Mouse (Mus musculus): ENCODE measurements around the gene Dclre1b. TPM values are rescaled to one million over a fixed set of nuclear protein-coding genes. Genes with fewer than 3 reads are reported as not detected.
"Not testable (repeated sequence)": the region's sequence is repeated elsewhere in the genome, so short reads cannot be mapped to it uniquely, and the experiment has no call there.

The Dclre1b gene
- polyA plus RNA-seq (2012; rRNA removed), result 7.1 and 12.0 TPM in 2 replicates

DNA sequence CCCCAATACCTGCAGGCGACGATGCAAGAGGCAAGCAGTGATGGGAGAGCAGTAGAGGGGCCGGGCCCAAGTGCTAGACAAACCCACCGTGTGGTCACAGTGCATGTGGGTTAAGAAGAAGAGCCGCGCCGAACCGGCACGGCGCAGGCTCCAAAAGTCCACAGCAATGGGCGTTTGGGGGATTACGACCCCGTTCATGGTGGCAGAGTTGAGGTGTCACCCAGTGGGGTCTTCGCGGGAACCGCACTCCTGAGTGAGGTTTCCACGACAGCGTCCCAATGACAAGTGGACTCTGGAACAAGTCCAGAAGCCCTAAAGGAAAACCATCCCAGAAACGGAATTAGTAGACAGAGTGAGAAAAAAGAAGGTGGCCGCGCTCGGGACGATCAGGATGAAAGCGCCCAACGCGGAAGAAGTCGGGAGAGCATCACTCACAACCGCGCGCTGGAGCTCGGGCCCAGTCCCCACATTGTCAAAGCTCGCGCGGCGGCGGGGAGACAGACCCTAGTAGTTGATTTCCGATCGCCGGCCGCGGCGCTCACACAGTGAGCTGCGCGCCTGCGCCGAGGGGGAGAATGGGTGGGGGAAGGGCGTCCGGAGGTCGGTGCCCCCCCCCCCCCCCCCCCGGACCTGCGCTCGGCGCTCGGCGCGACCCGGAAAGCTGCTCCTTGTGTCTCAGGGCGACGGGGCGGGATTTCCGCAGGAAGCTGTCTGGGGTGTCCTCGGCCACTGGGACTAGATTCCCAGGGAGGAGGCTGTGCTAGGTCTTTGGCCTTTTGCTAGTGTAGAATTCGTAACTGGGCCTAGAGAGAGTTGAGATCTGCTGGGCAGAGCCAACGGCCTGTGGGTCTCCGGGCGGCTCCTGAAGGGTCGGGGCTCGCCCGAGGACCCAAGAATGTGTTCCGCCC lies at the start of gene Dclre1b, which contains the start of the genes Ap4b1 and Gm43064:
Dclre1b (minus strand) TSS at position 554 of the 908 bp plus-strand sequence.
Ap4b1 (plus strand) TSS at position 630 of the 908 bp plus-strand sequence.
Gm43064 (plus strand) TSS at position 683 of the 908 bp plus-strand sequence.
- WGBS, result under 1% methylated on average over 62 of the region's 70 CpGs
- DNase-seq (ENCODE audit: low read depth, low spot score), result peak; percentile 76

GRCm38 (mm10) chr3:103857977-103858563 lies 48.8 kb upstream of the Dclre1b start:
- 92% methylated on average over 6 of the region's 6 CpGs for WGBS
- DNase-seq (ENCODE audit: low read depth, low spot score), result no peak

DNA sequence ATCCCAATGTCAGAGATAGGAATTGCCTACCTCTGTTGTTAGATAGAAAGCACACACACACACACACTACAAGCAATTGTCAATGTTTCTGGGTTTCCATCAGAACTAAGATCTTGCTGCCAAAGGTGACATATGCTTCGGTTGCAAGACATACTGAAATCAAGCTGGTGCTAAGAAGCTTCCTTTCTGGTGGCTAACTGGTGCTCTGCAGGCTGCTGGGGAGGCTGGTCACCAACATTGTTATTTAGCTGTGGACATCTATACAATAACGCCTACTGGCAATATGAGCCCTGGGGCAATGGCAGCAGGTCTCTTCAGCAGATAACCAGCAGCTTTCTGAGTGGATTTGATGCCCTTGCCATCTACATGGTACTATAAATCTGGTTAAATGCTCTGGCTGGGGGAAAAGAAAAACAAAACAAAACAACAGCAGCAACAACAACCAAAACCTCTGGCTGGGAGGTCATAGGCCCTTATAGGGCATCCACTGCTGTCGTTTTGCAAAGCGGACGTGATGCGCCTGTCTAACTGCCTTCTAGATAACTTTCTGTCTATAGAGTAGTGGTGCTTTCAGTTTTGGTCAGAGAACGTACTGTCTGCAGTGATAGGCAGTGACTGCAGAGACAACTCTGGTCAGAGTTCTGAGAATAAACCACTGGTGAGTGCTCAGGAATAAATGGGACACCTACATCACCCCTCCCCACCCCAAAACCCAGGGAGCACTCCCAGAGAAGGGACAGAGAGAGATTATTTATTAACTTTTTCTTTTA lies 48.0 kb upstream of the Dclre1b start:
- WGBS, result 83% methylated on average over 7 of the region's 7 CpGs
- DNase-seq (ENCODE audit: low read depth, low spot score), result no peak

- WGBS, result 70% methylated on average over 8 of the region's 8 CpGs
Measured at GRCm38 (mm10) chr3:103853804-103854203, 44.6 kb upstream of the Dclre1b start.

GRCm38 (mm10) chr3:103852565-103853299 lies 43.5 kb upstream of the Dclre1b start:
- no peak for DNase-seq (ENCODE audit: low read depth, low spot score)
- 43% methylated on average over 3 of the region's 3 CpGs for WGBS

More at GRCm38 (mm10) chr3:103853804-103854203, 44.6 kb upstream of the Dclre1b start:
- DNase-seq (ENCODE audit: low read depth, low spot score), result no peak

DNA sequence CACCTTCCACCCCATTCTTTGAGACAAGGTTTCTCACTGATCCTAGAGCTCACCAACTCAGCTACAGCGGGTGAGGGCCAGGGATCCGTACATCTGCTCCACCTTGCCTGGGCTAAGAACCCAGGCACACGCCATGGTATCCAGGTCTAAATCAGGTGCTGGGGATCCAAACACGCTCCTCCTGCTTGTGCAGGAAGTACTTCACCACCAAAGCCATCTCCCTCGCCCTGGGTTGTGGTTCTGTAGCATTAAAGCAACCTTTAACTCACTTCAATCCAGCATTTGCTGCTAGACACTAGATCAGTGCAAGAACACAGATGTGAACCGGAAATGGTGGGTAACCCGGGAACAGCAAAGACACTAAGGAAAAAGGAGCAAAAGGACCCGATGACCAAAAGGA lies 42.6 kb upstream of the Dclre1b start:
- no peak for DNase-seq (ENCODE audit: low read depth, low spot score)
- WGBS, result 79% methylated on average over 8 of the region's 8 CpGs

GRCm38 (mm10) chr3:103851481-103851880 lies 42.2 kb upstream of the Dclre1b start:
- 87% methylated on average over 6 of the region's 6 CpGs for WGBS
- no peak for DNase-seq (ENCODE audit: low read depth, low spot score)

GRCm38 (mm10) chr3:103850644-103851363 lies 41.6 kb upstream of the Dclre1b start:
- DNase-seq (ENCODE audit: low read depth, low spot score), result no peak
- WGBS, result 63% methylated on average over 9 of the region's 9 CpGs

DNA sequence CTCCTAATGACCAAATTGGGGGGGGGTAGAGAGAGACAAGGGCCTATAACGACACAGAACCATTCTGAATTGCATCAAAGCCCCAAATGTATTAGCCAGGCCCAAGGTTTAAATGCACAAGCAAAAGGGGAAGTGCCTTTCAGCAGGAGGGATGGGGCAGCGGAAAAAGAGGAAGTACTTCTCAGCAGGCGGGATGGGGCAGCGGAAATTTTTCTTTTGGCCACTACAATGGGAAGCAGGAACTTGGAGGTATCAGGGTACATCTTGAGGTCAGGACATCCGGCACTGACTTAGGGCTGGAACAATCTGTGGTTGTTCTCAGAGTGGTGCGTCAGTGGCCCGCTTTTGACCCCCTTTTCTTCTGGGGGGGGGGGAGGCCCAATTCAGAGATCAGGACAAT lies 31.7 kb upstream of the Dclre1b start:
- DNase-seq (ENCODE audit: low read depth, low spot score), result not testable (repeated sequence)
- WGBS, result 92% methylated on average over 7 of the region's 7 CpGs

GRCm38 (mm10) chr3:103840195-103840594 lies 31.0 kb upstream of the Dclre1b start:
- 81% methylated on average over 3 of the region's 3 CpGs for WGBS
- DNase-seq (ENCODE audit: low read depth, low spot score), result not testable (repeated sequence)

DNA sequence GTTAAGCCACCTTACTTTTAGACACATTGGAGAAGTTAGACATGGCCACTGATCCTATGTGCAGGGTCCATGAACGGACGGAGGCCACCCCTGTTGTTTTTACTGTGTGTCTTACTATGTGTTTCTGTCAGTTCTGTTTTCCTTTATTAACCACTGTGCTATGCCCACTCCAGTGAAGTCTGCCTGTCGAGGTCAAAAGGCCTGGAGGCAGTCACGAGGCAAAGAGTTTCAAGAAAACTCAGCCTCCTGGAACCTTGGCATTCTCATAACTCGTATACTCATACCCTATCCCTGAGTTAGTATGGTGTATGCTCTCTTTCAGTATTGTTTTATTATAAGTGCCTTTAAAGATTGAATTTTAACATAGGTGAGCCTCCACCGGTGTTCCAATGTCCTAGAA lies 30.5 kb upstream of the Dclre1b start:
- no peak for DNase-seq (ENCODE audit: low read depth, low spot score)
- 90% methylated on average over 6 of the region's 6 CpGs for WGBS

GRCm38 (mm10) chr3:103836453-103836852 lies 27.2 kb upstream of the Dclre1b start:
- 88% methylated on average over 5 of the region's 5 CpGs for WGBS

DNA sequence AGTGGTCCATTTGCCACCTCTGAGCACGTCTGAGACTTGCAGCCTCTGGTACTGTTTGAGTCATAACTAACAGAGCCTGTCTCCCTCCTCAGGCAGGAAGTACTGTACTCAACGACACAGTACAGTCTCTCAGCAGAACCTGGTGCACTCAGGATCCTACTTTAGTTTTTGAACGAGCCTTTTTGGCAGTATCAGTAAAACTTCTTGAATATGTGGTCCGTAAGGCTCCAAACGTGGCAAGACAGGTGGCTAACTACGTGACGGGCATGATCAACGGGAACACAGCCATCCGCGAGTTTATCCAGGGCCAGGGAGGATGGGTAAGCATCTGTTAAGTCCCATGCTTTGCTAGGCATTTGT lies 26.7 kb upstream of the Dclre1b start:
- 72% methylated on average over 10 of the region's 10 CpGs for WGBS
- DNase-seq (ENCODE audit: low read depth, low spot score), result no peak

More at GRCm38 (mm10) chr3:103836453-103836852, 27.2 kb upstream of the Dclre1b start:
- DNase-seq (ENCODE audit: low read depth, low spot score), result no peak

- WGBS, result 75% methylated on average over 6 of the region's 6 CpGs
- DNase-seq (ENCODE audit: low read depth, low spot score), result no peak
Measured at GRCm38 (mm10) chr3:103835272-103835950, 26.2 kb upstream of the Dclre1b start.

GRCm38 (mm10) chr3:103834001-103834400 lies 24.8 kb upstream of the Dclre1b start:
- WGBS, result 66% methylated on average over 2 of the region's 2 CpGs
- DNase-seq (ENCODE audit: low read depth, low spot score), result no peak

DNA sequence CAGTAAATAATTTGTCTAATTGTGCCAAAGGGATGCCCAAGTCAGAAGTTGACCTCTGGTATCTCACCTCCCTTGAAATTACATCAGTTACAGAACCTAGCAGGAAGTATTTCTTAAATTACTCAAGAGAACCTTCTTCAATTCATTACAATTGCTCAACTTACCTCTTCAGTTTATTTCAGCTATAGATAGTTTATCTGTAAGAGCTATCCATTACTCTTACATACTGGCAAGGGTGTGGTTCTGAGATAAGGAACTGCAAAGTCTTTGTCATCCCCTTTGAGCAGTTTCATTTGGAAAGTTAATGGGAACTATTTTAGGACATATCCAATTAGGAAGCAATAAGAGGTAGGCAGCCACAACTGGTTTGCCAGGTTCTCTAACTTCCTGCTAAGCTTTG lies 23.2 kb upstream of the Dclre1b start, which contains the start of gene Bcl2l15:
Bcl2l15 (plus strand) TSS at position 176 of the 400 bp plus-strand sequence.
- DNase-seq (ENCODE audit: low read depth, low spot score), result no peak

DNA sequence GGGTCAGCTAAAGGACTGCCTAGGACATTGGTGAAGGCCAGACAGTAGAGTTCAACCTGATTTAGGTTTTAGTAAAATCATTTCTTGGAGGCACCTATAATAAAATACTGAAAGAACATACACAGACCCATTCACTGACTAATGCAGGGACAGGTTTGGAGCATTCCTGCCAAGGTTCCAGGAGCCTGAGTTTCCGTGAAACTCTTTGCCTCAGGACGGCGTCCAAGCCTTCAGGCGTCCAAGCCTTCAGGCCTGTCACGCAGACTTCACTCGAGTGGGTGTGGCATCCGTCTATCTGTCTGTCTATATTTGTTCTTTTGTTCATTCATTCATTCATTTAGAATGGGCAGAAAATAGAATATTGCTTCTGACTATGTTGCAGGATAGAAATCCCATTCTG lies 21.9 kb upstream of the Dclre1b start:
- no peak for DNase-seq (ENCODE audit: low read depth, low spot score)
- whole genome bisulfite sequencing, result 80% methylated on average over 7 of the region's 7 CpGs

DNA sequence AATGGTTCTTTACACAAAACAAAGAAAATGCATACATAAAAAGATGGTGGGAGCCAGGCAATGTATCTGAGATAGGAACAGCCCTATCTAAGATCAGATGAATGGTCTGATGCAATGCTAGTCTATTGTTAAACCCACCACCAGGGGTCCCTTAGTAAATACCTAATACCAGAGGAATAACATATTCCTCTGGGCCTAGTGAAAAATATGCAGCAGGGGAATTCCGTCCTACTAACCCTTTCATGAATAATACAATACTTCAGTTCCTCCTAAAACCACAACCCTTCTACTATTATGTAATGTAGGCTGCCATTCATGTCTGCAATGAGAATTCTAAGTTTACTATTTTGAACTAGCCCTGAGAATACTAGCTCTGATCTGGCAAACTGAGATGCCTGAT lies 21.4 kb upstream of the Dclre1b start:
- DNase-seq (ENCODE audit: low read depth, low spot score), result not testable (repeated sequence)
- 85% methylated on average over 1 of the region's 1 CpGs for WGBS

Measured in large intestine, adult 2 months (tissue).